Mouse (Mus musculus) neural tube, embryonic 10.5 days (tissue): Measurements from ENCODE around the gene Tgif2.
"Not testable (repeated sequence)": the region's sequence is repeated elsewhere in the genome, so short reads cannot be mapped to it uniquely, and the experiment has no call there.

ENCODE experiments used
- DNase-seq: peaks from one replicate; pipeline ENCODE4 v3.0.0-alpha.2; 2017; ENCODE audit warnings: low spot score; ENCODE audit errors: extremely low spot score

Gene Tgif2

GRCm38 (mm10) chr2:156839319-156840191, at the start of gene Tgif2:
Gene Tgif2 (plus strand): TSS chr2:156840007.
- peak; percentile 97 for DNase-seq

DNA sequence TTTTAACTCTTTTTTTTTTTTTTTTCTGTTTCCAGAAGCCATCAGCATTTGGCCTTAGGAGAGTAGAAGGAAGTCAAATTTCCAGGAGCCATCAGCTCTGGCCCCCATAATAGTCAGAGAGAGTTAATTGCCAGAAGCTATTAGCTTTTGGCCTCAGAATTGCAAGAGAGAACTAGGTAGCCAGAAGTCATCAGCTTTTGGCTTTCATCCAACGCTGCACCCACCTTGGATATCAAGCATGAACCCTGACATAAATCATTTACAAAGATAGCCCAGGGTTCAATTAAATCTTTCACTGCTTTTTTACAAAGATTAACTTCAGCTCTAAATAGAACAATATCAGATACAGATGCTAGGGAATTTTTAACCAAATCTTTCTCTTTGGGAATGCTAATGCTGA, 41.3 kb upstream of the Tgif2 start:
- no peak for DNase-seq

DNA sequence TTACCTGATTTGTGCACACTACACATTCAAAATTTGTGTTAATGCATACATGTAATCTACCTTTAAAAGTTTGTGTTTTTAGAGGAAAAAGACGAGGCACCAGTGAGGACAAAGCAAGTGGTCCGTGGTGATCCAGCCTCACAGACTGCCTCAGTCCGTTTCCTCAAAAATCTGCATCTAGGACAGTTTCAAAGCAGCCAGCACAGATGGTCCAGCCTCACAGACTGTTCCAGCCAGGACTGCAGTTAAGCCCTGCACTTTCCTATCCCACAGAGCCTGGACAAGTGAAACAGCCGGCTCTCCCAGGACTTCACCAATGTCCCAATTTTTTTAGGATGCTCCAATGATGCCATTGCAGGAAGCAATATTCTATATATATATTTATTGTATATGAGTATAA, 38.8 kb upstream of the Tgif2 start:
- no peak for DNase-seq

DNA sequence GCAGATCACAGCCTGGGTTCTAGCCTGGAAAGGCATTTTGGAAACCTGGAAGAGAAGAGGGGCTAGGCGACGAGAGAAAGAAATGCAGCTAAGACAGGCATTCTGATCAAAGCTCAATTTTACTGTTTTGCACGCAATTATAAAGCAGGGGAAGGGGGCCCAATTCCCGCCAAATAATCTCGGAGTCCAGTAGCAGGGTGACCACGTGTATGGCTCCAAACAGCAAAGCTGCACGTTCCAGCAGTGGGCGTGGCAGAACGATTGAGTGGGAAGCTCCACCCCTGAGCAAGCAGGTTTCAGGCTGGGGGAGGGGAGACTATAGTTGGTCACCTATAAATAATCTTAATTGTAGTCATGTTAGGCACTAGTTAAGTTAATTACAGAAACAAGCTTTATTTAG, 37.7 kb upstream of the Tgif2 start:
- DNase-seq, result not testable (repeated sequence)

DNA sequence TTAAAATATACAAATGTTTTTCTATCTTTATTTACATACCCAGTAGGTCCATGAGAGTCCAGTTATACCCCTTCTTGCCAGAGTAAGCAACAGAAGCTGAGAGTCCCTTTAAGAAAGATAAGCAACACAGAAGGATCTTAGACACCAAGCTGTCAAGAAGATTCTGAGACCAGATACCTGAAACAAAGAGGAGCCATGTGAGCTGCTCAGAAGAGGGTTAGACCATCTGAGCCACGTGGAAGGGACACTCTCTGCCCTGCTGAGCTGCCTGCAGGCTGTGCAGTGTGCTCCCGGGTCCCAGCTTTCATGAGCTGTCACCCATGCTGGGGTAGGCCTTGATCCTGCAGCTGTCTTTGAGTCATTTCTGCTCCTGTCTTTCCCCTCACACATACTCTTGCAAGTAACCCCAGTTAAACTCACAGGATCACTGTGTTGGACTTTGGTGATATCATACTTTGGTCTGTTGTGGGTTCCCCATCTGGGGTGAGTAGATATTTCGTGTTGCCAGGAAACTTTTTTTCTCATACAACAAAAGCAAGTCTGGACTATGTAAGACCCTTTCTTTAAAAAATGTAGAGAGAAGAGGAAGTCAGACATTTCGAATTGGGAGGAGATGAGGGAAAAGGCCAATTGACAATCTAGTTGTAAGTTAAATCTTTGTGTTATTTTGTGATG, 36.0 kb upstream of the Tgif2 start:
- no peak for DNase-seq

GRCm38 (mm10) chr2:156804589-156804988, 35.2 kb upstream of the Tgif2 start:
- DNase-seq, result no peak

GRCm38 (mm10) chr2:156806886-156807285, 32.9 kb upstream of the Tgif2 start:
- DNase-seq, result no peak

GRCm38 (mm10) chr2:156809579-156809978, 30.2 kb upstream of the Tgif2 start:
- peak; percentile 67 for DNase-seq

DNA sequence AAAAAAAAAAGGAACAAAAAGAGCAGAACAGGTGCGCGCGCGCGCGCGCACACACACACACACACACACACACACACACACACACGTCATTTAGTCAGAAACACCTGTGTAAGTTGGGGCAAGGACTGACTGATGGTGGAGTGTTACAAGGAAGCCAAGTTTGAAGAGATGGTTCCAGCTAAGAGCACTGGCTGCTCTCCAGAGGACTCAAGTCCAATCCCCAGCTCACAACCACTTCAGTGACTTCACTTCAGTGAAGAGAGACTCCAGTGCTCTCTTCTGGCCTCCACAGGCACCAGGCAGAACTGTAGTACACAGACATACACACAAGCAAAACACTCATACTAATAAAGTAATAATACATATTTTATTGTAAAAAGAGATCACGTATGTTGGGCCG, 29.1 kb upstream of the Tgif2 start:
- no peak for DNase-seq

DNA sequence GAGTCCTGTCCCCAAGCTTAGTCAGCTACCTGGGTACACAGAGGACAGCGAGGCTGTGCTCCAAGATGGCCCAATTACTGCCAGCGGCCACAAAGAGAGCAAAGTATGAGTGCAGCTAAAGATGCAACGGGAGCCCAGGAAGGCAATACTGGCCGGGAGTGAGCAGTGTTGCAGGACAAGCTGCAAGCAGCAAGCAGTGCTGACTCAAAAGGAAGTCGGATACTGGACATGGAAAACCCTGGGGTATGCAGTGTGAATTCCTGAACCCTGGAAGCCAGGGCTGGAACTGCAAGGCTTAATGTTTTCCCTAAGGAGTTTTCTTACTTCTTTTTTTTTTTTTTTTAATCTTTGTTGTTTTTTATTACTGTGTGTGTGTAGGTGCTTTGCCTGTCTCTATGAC, 28.3 kb upstream of the Tgif2 start:
- DNase-seq, result no peak

DNA sequence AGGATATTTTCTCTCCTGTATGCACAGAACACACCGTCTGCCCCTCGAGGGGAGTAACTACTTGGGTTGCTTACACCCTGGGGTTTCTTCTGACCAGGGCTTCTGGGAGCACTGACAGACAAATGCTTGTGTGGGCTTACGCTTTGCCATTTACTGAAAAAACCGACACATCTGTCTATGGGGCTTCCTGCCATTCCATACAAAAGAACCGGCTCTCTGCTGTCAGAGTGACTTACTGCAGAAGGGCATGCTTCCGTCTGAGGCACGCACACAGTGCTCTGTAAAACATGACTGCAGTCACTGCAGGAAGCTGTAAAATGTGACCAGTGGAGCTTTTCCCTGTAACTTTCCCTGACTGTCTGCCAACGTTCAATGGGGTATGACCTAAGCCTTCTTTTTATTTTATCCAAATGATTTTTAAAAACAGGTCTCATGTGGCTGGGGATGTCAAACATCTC, 25.4 kb upstream of the Tgif2 start:
- peak; percentile 42 for DNase-seq

DNA sequence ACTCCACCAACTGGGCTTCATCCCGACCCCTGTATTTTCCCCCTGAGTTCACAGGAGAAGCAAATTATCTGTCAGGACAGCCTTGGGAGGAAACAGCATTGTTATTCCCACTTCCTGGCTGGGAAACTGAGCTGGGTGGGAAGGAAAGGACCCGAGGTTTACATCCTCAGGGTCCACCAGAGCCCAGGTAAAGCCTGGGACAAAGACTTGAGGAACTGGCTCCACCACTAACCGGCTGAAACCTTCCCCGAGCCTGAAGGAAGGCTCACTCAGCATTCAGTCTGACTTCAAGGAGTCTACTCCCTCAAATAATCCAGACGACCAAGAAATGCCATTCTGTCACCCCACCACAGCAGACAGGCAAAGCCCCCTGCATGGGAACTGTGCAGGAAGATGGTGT, 24.9 kb upstream of the Tgif2 start:
- no peak for DNase-seq

DNA sequence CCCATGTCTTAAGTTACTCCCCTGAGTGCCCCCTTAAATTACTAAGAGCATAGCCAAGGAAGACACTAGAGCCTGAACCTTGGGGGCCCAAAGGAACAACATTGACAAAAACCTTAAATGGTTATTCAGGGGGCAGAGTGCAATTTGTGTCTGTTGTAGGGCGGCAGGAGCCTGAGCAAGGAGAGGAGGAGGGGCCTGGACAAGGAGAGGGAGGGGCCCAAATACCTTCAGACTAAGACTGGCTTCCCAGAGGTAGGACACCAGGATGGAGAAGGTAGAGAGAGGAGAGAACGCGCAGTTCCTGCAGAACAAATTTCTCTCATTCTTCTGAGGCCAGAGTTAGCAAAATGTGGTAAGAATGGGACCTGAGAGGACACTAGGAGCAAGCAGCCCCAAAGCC, 24.4 kb upstream of the Tgif2 start:
- no peak for DNase-seq

GRCm38 (mm10) chr2:156816116-156816515, 23.7 kb upstream of the Tgif2 start:
- no peak for DNase-seq

GRCm38 (mm10) chr2:156825128-156825527, 14.7 kb upstream of the Tgif2 start:
- DNase-seq, result not testable (repeated sequence)

DNA sequence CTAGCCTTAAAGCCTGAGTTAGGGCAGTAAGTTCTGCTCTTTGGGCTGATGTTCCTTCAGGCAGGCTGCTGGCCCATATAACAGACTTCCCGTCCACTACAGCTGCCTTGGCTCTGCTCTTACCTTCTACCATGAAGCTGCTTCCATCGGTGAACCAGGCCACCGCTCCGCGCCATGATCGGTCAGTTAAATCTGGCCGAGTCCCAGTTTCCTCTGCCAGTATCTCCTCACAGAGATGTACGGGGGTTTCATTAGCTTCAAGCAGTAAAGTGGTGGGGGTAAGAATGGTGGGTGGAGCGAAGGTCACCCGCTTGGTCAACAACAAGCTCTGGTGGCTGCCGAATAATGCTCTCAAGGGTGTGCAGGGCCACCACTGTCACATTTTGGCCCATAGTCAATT, 5.5 kb upstream of the Tgif2 start:
- no peak for DNase-seq

GRCm38 (mm10) chr2:156838839-156839238, 968 bp upstream of the Tgif2 start:
- DNase-seq, result no peak

DNA sequence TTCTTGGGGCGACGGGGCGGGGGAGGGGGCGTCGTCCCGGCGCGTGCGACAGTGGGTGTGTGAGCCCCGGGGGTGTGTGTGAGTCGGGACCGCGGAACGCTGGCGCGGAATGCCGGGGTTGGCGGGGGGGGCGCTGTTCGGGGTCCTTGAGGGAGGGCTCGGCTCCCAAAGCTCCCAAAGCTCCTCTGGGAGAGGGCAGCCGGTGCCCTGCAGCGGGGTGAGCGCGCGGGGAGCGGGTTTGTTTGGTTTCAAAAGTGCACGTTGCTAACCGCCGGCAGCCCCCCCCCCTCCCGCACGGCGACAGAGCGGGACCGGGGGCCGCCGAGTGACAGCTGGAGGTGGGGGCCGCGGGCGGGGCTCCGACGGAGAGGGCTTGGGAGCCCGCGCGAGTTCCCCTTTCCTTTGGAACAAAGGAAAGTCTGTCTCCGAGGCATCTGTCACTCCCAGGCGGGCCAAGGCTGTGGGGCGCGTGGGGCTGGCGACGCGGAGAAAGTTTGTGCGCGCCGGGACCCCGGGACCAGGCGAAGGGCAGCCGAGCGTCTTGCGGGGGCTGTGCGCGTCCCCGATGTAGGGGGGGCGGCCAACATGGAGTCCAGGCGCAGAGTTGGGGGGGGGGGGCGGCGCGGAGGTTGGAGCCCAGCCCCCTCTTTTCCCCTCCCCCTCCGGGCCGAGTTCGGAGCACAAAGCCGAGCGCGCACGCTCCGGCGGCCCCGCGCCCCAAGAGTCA, 657 bp downstream of the Tgif2 start:
- DNase-seq, result no peak

GRCm38 (mm10) chr2:156841028-156841840, 1.4 kb downstream of the Tgif2 start:
- DNase-seq, result peak; percentile 73

- DNase-seq, result peak; percentile 62
Measured at GRCm38 (mm10) chr2:156841841-156842706, 2.3 kb downstream of the Tgif2 start.
